Mouse (Mus musculus) heart, embryonic 14.5 days (tissue): Measurements from ENCODE around the gene Pir. TPM values are rescaled to one million over a fixed set of nuclear protein-coding genes. Genes with fewer than 3 reads are reported as not detected.

Experiments used
- ATAC-seq: fragments of 200-750 bp; cut with Nextera tagmentation; 2 replicates; pipeline ENCODE4 v1.8.0; 2017; ENCODE audit warnings: low read depth, moderate TSS enrichment; ENCODE audit not compliant: insufficient number of reproducible peaks, insufficient read depth, low FRiP score
- H3K27ac ChIP-seq, 2 experiments: fragments of 200-500 bp in 1 of 2; fragments of 300-500 bp in 1 of 2; sonication (generic) in 1 of 2; replicated peaks in 1 of 2; 2 replicates each; pipeline ENCODE4 v1.5.1; 2012 to 2014; ENCODE audit warnings: low read depth in 2 of 2, low read length in 2 of 2, control low read depth in 1 of 2, mild to moderate bottlenecking in 1 of 2, mixed read lengths in 1 of 2; ENCODE audit not compliant: control insufficient read depth in 1 of 2, insufficient read depth in 1 of 2
- H3K27me3 ChIP-seq: fragments of 300-500 bp; sonication (generic); 2 replicates; pipeline ENCODE4 v1.6.1; 2014; ENCODE audit warnings: mild to moderate bottlenecking, low read length, control low read depth; ENCODE audit not compliant: control insufficient read depth, insufficient read depth
- H3K36me3 ChIP-seq: fragments of 300-500 bp; sonication (generic); 2 replicates; pipeline ENCODE4 v1.6.1; 2014; ENCODE audit warnings: mild to moderate bottlenecking, control low read depth, low read length, mixed read lengths; ENCODE audit not compliant: control insufficient read depth, insufficient read depth
- H3K4me1 ChIP-seq, 2 experiments: fragments of 200-500 bp in 1 of 2; fragments of 300-500 bp in 1 of 2; sonication (generic) in 1 of 2; 2 replicates each; pipeline ENCODE4 v1.6.1; 2012 to 2014; ENCODE audit warnings: low read length in 2 of 2, control low read depth in 1 of 2, mixed read lengths in 1 of 2; ENCODE audit not compliant: control insufficient read depth in 2 of 2, insufficient read depth in 2 of 2
- H3K4me2 ChIP-seq: fragments of 300-500 bp; sonication (generic); 2 replicates; pipeline ENCODE4 v1.6.1; 2014; ENCODE audit warnings: mild to moderate bottlenecking, low read length
- H3K4me3 ChIP-seq, 2 experiments: fragments of 200-500 bp in 1 of 2; fragments of 300-500 bp in 1 of 2; sonication (generic) in 1 of 2; 2 replicates each; pipeline ENCODE4 v1.5.1; 2012 to 2014; ENCODE audit warnings: low read length in 2 of 2, mild to moderate bottlenecking in 2 of 2, control low read depth in 1 of 2, low read depth in 1 of 2, moderate library complexity in 1 of 2; ENCODE audit not compliant: control insufficient read depth in 1 of 2, insufficient read depth in 1 of 2
- H3K9ac ChIP-seq: fragments of 300-500 bp; sonication (generic); 2 replicates; pipeline ENCODE4 v1.6.1; 2014; ENCODE audit warnings: mild to moderate bottlenecking, low read length
- H3K9me3 ChIP-seq: fragments of 300-500 bp; sonication (generic); 2 replicates; pipeline ENCODE4 v1.6.1; 2016; ENCODE audit warnings: low read length, control low read depth; ENCODE audit not compliant: control insufficient read depth
- WGBS: fragments of 180-500 bp; shearing (Covaris S2); extraction: QIAGEN DNeasy Blood & Tissue Kit; methylation state at CpG from one replicate; pipeline ENCODE4 v1.1.7; 2014; 5-methylcytosine and 5-hydroxymethylcytosine counted together
- polyA plus RNA-seq: library from polyadenylated mRNA; unstranded; fragments of >200 nt; fragmentation: Nextera tagmentation; extraction: Ambion mirVana; gene quantifications from 2 replicates; pipeline ENCODE4 v1.2.1, GENCODE M21; 2014

Pir gene
- polyA plus RNA-seq, 1 experiment from 2014 or later: 8.0 TPM

DNA sequence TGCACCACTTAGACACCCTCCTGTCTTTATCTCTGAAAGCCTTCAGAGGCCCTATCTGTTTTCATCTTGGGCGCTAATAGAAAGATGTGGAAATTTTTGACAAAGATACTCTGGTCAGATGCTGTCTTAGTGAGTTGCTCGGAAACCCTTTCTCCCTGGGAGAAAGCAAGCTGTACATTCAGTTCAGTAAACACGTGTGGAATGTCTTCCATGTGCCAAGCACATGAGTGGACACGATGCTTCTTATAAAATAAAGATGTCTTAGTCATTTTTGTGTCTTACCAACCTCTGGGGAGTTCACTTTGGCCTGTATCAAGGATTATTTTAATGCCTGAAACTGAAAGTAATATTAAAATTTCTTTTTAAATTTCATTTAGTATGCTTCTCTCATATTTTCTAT, 110.5 kb downstream of the Pir start:
- Histone ChIP-seq H3K9me3 (no peaks in the 10 kb centered on the region), H3K4me1 (no peaks in the 10 kb centered on the region), H3K4me2 (no peak overlapping the region), H3K9ac (no peak overlapping the region), H3K4me3 (no peak overlapping the region), H3K36me3 (no peaks in the 10 kb centered on the region), H3K27ac (no peak overlapping the region), H3K27me3 (no peaks in the 10 kb centered on the region)
- 72% methylated on average over 4 of the region's 4 CpGs for WGBS
- ATAC-seq: no peak

DNA sequence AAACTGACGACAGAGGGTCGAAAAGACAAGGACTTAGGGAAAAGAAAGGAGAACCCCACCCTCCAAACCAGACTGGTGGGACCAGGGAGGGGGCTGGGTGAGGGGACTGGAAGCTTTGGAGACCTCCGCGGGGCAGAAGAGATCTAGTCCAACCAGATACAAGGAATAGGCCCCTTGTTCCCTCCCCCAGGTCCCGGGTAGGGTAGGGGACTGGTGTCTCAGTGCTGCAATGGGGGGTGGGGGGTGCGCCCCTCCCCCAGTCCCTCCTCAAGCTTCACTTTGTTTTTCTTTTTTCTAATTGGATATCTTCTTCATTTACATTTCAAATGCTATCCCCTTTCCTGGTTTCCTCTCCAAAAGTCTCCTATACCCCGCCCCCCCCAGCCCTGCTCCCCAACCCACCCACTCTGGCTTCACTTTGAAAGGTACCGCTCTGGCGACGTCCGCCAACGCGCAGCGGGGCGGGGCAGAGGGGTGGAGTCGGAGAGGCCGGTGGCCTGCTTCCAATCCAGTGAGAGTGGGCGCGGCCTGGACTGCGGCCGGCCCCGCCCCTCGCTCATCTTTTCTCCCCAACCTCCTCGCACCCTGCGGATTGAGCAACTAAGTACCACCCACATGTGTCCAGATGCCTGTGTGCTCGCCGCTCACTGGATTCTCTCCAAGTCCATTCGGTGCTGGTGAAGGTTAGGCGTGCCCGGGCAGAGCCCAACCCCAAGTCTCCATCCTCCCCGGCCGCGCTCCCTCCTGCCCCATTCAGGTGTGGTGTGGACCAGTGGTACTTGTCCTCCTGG, 112.6 kb downstream of the Pir start:
- peak; percentile 96 for ATAC-seq
- peak overlapping the region; percentile 77 for H3K4me2 ChIP-seq
- H3K4me3 ChIP-seq: peak overlapping the region; percentile 40 to 42
- 15% methylated on average over 30 of the region's 33 CpGs for WGBS
- no peaks in the 10 kb centered on the region for H3K4me1 ChIP-seq
- H3K9me3 ChIP-seq: no peaks in the 10 kb centered on the region
- H3K9ac ChIP-seq: peak overlapping the region; percentile 62; the same call in 1 of the 2 replicates
- H3K27me3 ChIP-seq: no peaks in the 10 kb centered on the region
- no peak overlapping the region; a peak in 1 of 4 replicates for H3K27ac ChIP-seq
- no peaks in the 10 kb centered on the region for H3K36me3 ChIP-seq

DNA sequence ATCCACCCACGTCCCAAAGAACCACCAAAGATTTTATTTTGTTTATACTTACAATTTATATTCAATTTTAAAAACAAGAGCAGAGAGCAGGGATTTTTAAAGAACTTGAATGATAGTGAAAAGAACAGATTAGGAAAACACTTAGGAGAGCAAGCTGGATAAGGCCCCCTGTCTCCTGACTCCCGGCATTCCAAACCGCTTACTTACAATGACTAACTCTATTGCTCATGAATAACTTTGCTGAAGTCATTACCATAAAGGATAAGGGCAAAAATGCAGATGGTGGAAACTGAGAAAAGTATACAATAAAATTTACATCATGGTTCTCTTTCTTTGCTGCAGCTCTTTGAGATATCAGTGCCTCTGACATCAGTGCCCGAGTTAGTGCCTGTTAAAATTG, 124.9 kb downstream of the Pir start:
- Histone ChIP-seq H3K27me3 (no peaks in the 10 kb centered on the region), H3K9me3 (no peaks in the 10 kb centered on the region), H3K4me1 (no peaks in the 10 kb centered on the region), H3K4me2 (no peak overlapping the region), H3K9ac (no peak overlapping the region), H3K4me3 (no peak overlapping the region), H3K36me3 (no peaks in the 10 kb centered on the region), H3K27ac (no peak overlapping the region)
- 61% methylated on average over 4 of the region's 4 CpGs for WGBS
- ATAC-seq: no peak

DNA sequence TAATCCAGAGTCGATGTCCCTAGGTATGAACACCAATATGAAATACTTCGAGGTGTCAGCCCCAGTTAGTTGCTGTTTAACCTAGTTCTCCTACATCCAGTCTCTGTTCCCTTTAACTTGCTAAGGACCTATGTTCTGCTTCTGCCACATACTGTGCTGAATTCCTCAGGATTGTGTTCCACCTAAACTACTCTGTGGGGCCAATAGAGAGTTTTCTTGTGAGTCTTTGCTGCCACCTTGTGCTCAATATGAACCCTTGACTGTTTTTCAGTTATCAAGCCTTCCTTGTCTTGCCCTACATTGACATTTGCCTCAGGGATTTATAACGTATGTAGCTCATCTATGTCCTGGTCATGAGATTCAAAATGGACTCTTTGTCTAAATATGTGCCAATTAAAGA, 129.3 kb downstream of the Pir start:
- Histone ChIP-seq H3K27me3 (no peaks in the 10 kb centered on the region), H3K36me3 (no peaks in the 10 kb centered on the region), H3K4me2 (no peak overlapping the region), H3K9me3 (no peaks in the 10 kb centered on the region), H3K27ac (no peak overlapping the region), H3K9ac (no peak overlapping the region), H3K4me1 (no peaks in the 10 kb centered on the region), H3K4me3 (no peak overlapping the region)
- no peak for ATAC-seq
- 52% methylated on average over 3 of the region's 3 CpGs for WGBS

DNA sequence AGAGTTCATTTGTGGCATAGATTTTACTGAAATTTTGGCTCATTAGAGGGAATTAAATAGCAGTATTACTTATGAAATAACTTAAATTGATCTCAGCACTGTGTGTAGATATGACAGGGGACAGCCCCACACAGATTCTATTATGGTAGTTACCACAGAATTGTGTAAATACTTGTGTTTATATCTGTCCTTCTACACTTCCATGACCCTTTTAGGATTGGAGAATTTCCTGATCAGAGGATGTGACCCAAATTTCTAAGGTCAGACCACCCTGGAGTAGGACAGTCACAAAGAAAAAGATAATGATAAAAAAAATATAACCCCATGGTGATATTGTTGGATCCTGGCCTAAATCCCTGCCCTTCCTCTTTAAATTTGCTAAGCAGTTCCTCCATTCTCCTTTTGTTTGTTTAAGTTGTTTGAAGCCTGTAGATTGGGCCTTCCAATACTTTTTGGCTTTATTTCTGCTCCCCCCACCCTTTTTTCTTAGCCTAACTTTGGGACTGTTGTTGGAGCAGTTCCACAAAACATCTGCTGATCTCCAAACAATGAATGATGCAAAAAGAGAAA, 136.0 kb downstream of the Pir start:
- Histone ChIP-seq H3K9me3 (no peaks in the 10 kb centered on the region), H3K4me2 (no peak overlapping the region), H3K27ac (no peak overlapping the region), H3K4me1 (no peaks in the 10 kb centered on the region), H3K27me3 (no peaks in the 10 kb centered on the region), H3K4me3 (no peak overlapping the region), H3K36me3 (no peaks in the 10 kb centered on the region), H3K9ac (no peak overlapping the region)
- ATAC-seq: no peak

DNA sequence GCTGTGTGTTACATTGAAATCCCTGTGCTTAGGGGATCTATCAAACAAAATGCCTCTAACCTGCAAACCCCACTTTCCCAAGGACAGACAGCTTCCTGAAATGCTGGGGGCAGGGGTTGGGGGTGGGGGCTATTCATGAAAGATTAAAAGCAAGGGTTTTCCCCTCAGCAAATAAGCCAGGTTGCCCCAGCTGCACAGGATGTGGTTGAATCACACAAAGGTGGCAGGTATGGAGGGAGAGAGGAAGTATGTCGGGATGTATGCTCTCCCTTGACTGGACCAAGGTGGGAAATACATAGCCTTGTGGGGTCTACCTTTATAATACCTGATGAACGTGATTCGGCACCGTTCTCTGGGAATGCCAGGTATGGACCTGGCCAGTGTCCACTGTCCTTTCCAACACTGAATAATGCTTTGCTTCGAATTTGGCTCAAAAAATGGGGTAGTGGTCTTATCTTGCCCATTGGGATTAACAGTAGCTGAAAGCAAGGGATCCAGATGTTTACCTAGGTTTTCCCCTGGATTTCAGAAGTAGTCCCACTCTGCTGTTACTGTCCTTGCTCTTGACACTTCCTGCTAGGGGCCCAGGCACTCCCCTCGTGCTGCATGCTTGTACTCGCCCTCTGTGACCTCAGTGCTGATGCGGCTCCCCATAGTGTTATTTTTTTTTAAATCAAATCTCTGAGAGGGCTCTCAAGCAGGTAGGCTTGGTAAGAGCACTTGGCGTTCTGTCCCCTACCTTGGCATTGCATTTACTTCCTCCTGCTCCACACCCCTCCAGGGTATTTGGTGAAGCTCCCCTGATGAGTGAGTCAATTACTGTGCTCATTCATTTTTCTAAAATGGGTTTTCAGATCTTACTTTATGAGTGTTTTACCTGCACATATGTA, 137.2 kb downstream of the Pir start:
- Histone ChIP-seq H3K27me3 (no peaks in the 10 kb centered on the region), H3K36me3 (no peaks in the 10 kb centered on the region), H3K4me1 (no peaks in the 10 kb centered on the region), H3K4me2 (no peak overlapping the region), H3K4me3 (no peak overlapping the region), H3K27ac (no peak overlapping the region), H3K9ac (no peak overlapping the region), H3K9me3 (no peaks in the 10 kb centered on the region)
- no peak for ATAC-seq
- 67% methylated on average over 9 of the region's 9 CpGs for WGBS

DNA sequence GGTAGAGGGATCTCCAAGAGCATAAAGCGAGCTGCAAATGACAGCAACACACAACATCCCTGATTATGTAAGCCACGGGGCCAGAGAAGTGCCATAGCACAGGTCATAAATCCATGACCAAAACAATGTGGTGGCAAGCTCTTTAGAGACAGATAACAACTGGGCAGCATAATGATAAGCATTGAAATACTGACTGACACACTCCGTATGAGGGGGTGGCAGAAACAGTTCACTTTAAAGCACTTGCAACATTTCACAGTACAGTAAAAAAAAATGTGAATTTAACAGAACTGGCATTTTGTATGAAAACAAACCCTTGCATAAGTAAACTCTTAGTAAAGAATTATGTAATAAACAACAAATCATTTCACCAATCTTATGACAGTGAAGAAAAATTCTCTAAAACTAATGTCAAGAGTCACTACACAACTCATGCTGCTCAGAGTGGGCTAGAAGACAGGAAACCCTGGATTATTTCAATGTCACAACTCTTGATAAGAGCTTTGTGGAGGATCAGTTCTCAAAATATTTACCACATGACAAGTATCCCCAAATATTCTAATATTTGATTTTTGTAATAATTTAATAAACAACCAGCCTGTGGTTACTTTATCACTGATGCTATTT, 139.2 kb downstream of the Pir start:
- Histone ChIP-seq H3K4me2 (no peak overlapping the region), H3K4me3 (no peak overlapping the region), H3K9ac (no peak overlapping the region), H3K9me3 (no peaks in the 10 kb centered on the region), H3K36me3 (no peaks in the 10 kb centered on the region), H3K4me1 (no peaks in the 10 kb centered on the region), H3K27ac (no peak overlapping the region), H3K27me3 (no peaks in the 10 kb centered on the region)
- ATAC-seq: no peak
- WGBS: 45% methylated on average over 3 of the region's 3 CpGs
